Mouse (Mus musculus): ENCODE measurements around the gene Pgf.

- TF ChIP-seq CTCF (IDR thresholded peaks at IDR 0.05 in 2 of 3, conservative IDR thresholded peaks at IDR 0.05 in 1 of 3; ENCODE audit: control insufficient read depth in 1 of 3, insufficient read depth in 1 of 3, low read depth in 2 of 3, low read length in 3 of 3, poor library complexity in 1 of 3, severe bottlenecking in 1 of 3): no peak
- peak; percentile 81 to 87 for TF ChIP-seq POLR2A (IDR thresholded peaks at IDR 0.05; ENCODE audit: control insufficient read depth in 1 of 2, insufficient read depth in 1 of 2, low read depth in 1 of 2, low read length in 2 of 2, poor library complexity in 1 of 2)
- TF ChIP-seq MYB (IDR thresholded peaks at IDR 0.05; ENCODE audit: low read depth, low read length): no peak
- no peak for TF ChIP-seq USF1 (IDR thresholded peaks at IDR 0.05; ENCODE audit: low read depth, low read length)
- no peak for TF ChIP-seq ZKSCAN1 (IDR thresholded peaks at IDR 0.05; ENCODE audit: low read depth, low read length)
Observed at GRCm38 (mm10) chr12:85219236-85219904, 41.8 kb upstream of the Pgf start, which contains the start of gene Eif2b2.
